Mouse (Mus musculus) spleen, adult 2 months (tissue): ENCODE data around the gene Smug1.

Experiments
- CTCF ChIP-seq: fragments of 200-500 bp; IDR thresholded peaks from 2 replicates; pipeline ENCODE4 v1.5.1; 2011; ENCODE audit warnings: mild to moderate bottlenecking, inconsistent platforms; ENCODE audit not compliant: insufficient read depth, insufficient read length, insufficient replicate concordance; ENCODE audit errors: extremely low read depth
- POLR2A ChIP-seq: fragments of 200-500 bp; IDR thresholded peaks from 2 replicates; pipeline ENCODE4 v1.6.1; 2011; ENCODE audit warnings: low read depth, low read length, inconsistent platforms

GRCm38 (mm10) chr15:103165924-103166323 is 968 bp downstream of the Smug1 start:
- TF ChIP-seq CTCF = no peak
- TF ChIP-seq POLR2A = no peak
